Mouse (Mus musculus) cerebellum, adult 2 months (tissue): ENCODE measurements around the gene Gm21773. TPM values are rescaled to one million over a fixed set of nuclear protein-coding genes. Genes with fewer than 3 reads are reported as not detected.
"Not testable (repeated sequence)": the region's sequence is repeated elsewhere in the genome, so short reads cannot be mapped to it uniquely, and the experiment has no call there.

Experiments used
- DNase-seq, 2 experiments: peaks; one replicate each; pipeline ENCODE4 v3.0.0; 2021
- H3K27ac ChIP-seq: fragments of 200-500 bp; 2 replicates; pipeline ENCODE4 v1.5.1; 2012; ENCODE audit warnings: low read length, control low read depth, inconsistent platforms; ENCODE audit not compliant: insufficient read depth
- H3K27me3 ChIP-seq: fragments of 200-500 bp; 2 replicates; pipeline ENCODE4 v1.6.1; 2012; ENCODE audit warnings: inconsistent platforms, mild to moderate bottlenecking, low read length, moderate library complexity; ENCODE audit not compliant: control insufficient read depth, insufficient read depth
- H3K4me1 ChIP-seq: fragments of 200-500 bp; 2 replicates; pipeline ENCODE4 v1.6.1; 2011; ENCODE audit warnings: low read length; ENCODE audit not compliant: control insufficient read depth, insufficient read depth
- H3K4me3 ChIP-seq: fragments of 200-500 bp; replicated peaks from 2 replicates; pipeline ENCODE3; 2011; ENCODE audit warnings: mild to moderate bottlenecking, low read depth, low read length, control low read depth; ENCODE audit not compliant: insufficient read depth
- WGBS: fragments of 180-500 bp; shearing (Covaris S2); methylation state at CpG from one replicate; pipeline ENCODE4 v1.1.7; 2018; 5-methylcytosine and 5-hydroxymethylcytosine counted together
- polyA plus RNA-seq: library from polyadenylated mRNA; depleted of rRNA; stranded (reverse); fragments of >200 nt; gene quantifications from 2 replicates; pipeline ENCODE4 v1.2.3, GENCODE M21; 2012; rRNA removed

Gene Gm21773
- polyA plus RNA-seq = not detected in 2 replicates

DNA sequence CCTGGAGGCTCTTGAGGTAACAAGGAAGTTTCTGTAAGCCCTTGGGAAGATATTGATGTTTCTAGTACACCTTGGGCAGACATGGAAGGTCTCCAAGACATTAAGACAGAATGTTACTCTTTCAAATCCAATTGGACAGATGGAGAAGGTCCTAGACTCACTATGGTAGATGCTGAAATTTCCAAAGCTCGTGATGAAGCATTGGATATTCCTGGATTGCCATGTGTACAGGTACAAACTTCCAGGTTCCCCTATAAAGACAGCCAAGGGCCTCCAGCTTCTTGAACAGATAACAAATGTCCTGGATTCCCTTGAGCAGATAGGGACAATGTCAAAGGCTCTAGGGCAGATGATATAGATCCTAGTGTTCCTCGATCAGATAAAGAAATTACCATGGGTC lies at the start of gene Gm21773:
TSS of gene Gm21773 (minus strand) at position 101 of the 400 bp plus-strand sequence.
- not testable (repeated sequence) for H3K27ac ChIP-seq, DNase-seq, H3K4me3 ChIP-seq, H3K4me1 ChIP-seq, H3K27me3 ChIP-seq
- no CpG with 5 or more reads among the region's 2 CpGs for WGBS
